Mouse (Mus musculus): Measurements from ENCODE around the gene Dennd4b.
"Not testable (repeated sequence)": the region's sequence is repeated elsewhere in the genome, so short reads cannot be mapped to it uniquely, and the experiment has no call there.

Gene Dennd4b

GRCm38 (mm10) chr3:90277793-90278192 lies 12.8 kb downstream of the Dennd4b start:
- DNase-seq (ENCODE audit: low spot score in 2 of 2) = no peak

- DNase-seq (ENCODE audit: low spot score in 2 of 2) = no peak
Observed at GRCm38 (mm10) chr3:90278211-90278610, 13.2 kb downstream of the Dennd4b start.

GRCm38 (mm10) chr3:90279216-90279615 lies 14.2 kb downstream of the Dennd4b start:
- DNase-seq (ENCODE audit: low spot score in 2 of 2) = no peak

- no peak for DNase-seq (ENCODE audit: low spot score in 2 of 2)
Observed at GRCm38 (mm10) chr3:90279743-90280142, 14.8 kb downstream of the Dennd4b start.

- no peak for DNase-seq (ENCODE audit: low spot score in 2 of 2)
Observed at GRCm38 (mm10) chr3:90280708-90281107, 15.7 kb downstream of the Dennd4b start.

- no peak for DNase-seq (ENCODE audit: low spot score in 2 of 2)
Observed at GRCm38 (mm10) chr3:90284150-90284549, 19.2 kb downstream of the Dennd4b start.

- DNase-seq (ENCODE audit: low spot score in 2 of 2) = not testable (repeated sequence)
Observed at GRCm38 (mm10) chr3:90289403-90289802, 24.4 kb downstream of the Dennd4b start.

- DNase-seq (ENCODE audit: low spot score in 2 of 2) = no peak
Observed at GRCm38 (mm10) chr3:90290602-90291001, 25.6 kb downstream of the Dennd4b start.

GRCm38 (mm10) chr3:90291982-90292344 lies 27.0 kb downstream of the Dennd4b start:
- DNase-seq (ENCODE audit: low spot score in 2 of 2) = no peak

GRCm38 (mm10) chr3:90292345-90293275 lies 27.6 kb downstream of the Dennd4b start, which contains the start of gene Gatad2b:
Gene Gatad2b, plus strand, starts transcription at chr3:90293178.
- peak; percentile 99 for DNase-seq (ENCODE audit: low spot score in 2 of 2)

- DNase-seq (ENCODE audit: low spot score in 2 of 2) = peak; percentile 51 to 65
Observed at GRCm38 (mm10) chr3:90293352-90294063, 28.5 kb downstream of the Dennd4b start.

GRCm38 (mm10) chr3:90294064-90294440 lies 29.1 kb downstream of the Dennd4b start:
- DNase-seq (ENCODE audit: low spot score in 2 of 2) = no peak

- no peak for DNase-seq (ENCODE audit: low spot score in 2 of 2)
Observed at GRCm38 (mm10) chr3:90294651-90295050, 29.7 kb downstream of the Dennd4b start.

- no peak for DNase-seq (ENCODE audit: low spot score in 2 of 2)
Observed at GRCm38 (mm10) chr3:90305801-90306200, 40.8 kb downstream of the Dennd4b start.

GRCm38 (mm10) chr3:90309589-90309988 lies 44.6 kb downstream of the Dennd4b start:
- DNase-seq (ENCODE audit: low spot score in 2 of 2) = no peak

GRCm38 (mm10) chr3:90313367-90313766 lies 48.4 kb downstream of the Dennd4b start:
- DNase-seq (ENCODE audit: low spot score in 2 of 2) = peak in 1 of 2 experiments; percentile 18

GRCm38 (mm10) chr3:90314241-90314640 lies 49.3 kb downstream of the Dennd4b start:
- no peak for DNase-seq (ENCODE audit: low spot score in 2 of 2)

GRCm38 (mm10) chr3:90322289-90322688 lies 57.3 kb downstream of the Dennd4b start:
- no peak for DNase-seq (ENCODE audit: low spot score in 2 of 2)

- peak; percentile 50 to 60 for DNase-seq (ENCODE audit: low spot score in 2 of 2)
Observed at GRCm38 (mm10) chr3:90323119-90323518, 58.1 kb downstream of the Dennd4b start.
